Mouse (Mus musculus) kidney, embryonic 15.5 days (tissue): ENCODE measurements around the gene Asnsd1. TPM values are rescaled to one million over a fixed set of nuclear protein-coding genes. Genes with fewer than 3 reads are reported as not detected.
A peak's percentile ranks its signal among the peaks of the same experiment; 100 is the strongest.
"Not testable (repeated sequence)": the region's sequence is repeated elsewhere in the genome, so short reads cannot be mapped to it uniquely, and the experiment has no call there.

Experiments
- ATAC-seq: fragments of 200-750 bp; cut with Nextera tagmentation; replicated peaks from 2 replicates; pipeline ENCODE4 v1.8.0; 2017; ENCODE audit warnings: moderate TSS enrichment; ENCODE audit not compliant: low FRiP score
- H3K27ac ChIP-seq: fragments of 300-500 bp; sonication (generic); 2 replicates; pipeline ENCODE4 v1.5.1; 2015; ENCODE audit warnings: mild to moderate bottlenecking, inconsistent platforms
- H3K27me3 ChIP-seq: fragments of 300-500 bp; sonication (generic); 2 replicates; pipeline ENCODE4 v1.6.1; 2015; ENCODE audit warnings: inconsistent platforms
- H3K36me3 ChIP-seq: fragments of 300-500 bp; sonication (generic); 2 replicates; pipeline ENCODE4 v1.6.1; 2015; ENCODE audit warnings: inconsistent platforms
- H3K4me1 ChIP-seq: fragments of 300-500 bp; sonication (generic); 2 replicates; pipeline ENCODE4 v1.6.1; 2015; ENCODE audit warnings: inconsistent platforms
- H3K4me2 ChIP-seq: fragments of 300-500 bp; sonication (generic); 2 replicates; pipeline ENCODE4 v1.6.1; 2015; ENCODE audit warnings: moderate library complexity, mild to moderate bottlenecking, inconsistent platforms
- H3K4me3 ChIP-seq: fragments of 300-500 bp; sonication (generic); replicated peaks from 2 replicates; pipeline ENCODE4 v1.5.1; 2015; ENCODE audit warnings: mild to moderate bottlenecking, inconsistent platforms
- H3K9ac ChIP-seq: fragments of 300-500 bp; sonication (generic); 2 replicates; pipeline ENCODE4 v1.6.1; 2015; ENCODE audit warnings: mild to moderate bottlenecking, inconsistent platforms
- H3K9me3 ChIP-seq: fragments of 300-500 bp; sonication (generic); replicated peaks from 2 replicates; pipeline ENCODE4 v1.6.1; 2016; ENCODE audit warnings: inconsistent platforms
- WGBS: fragments of 180-500 bp; shearing (Covaris S2); methylation state at CpG from one replicate; pipeline ENCODE4 v1.1.7; 2015; ENCODE audit warnings: mixed read lengths; 5-methylcytosine and 5-hydroxymethylcytosine counted together
- polyA plus RNA-seq: library from polyadenylated mRNA; unstranded; fragments of >200 nt; fragmentation: Nextera tagmentation; extraction: Ambion mirVana; gene quantifications from 2 replicates; pipeline ENCODE4 v1.2.1, GENCODE M21; 2015

Gene Asnsd1
- 69.5 and 70.4 TPM in 2 replicates for polyA plus RNA-seq

GRCm38 (mm10) chr1:53352327-53353261 lies at the start of gene Asnsd1, which contains the start of the genes Asdurf and Gm28551:
Asnsd1 (minus strand) TSS chr1:53352752.
Asdurf (minus strand) TSS chr1:53352619.
Gm28551 (minus strand) TSS chr1:53352667.
- Histone ChIP-seq H3K36me3 (peaks cover 25% of the 10 kb centered on the region), H3K4me3 (peak within 1 kb of the TSS; percentile 92), H3K4me2 (peak within 1 kb of the TSS; percentile 54), H3K9me3 (no peaks in the 10 kb centered on the region), H3K27ac (peak within 1 kb of the TSS; percentile 91), H3K4me1 (peaks cover 6% of the 10 kb centered on the region), H3K9ac (peak within 1 kb of the TSS; percentile 96), H3K27me3 (no peaks in the 10 kb centered on the region)
- WGBS: 0% methylated on average over 43 of the region's 44 CpGs
- peak; percentile 100 for ATAC-seq

DNA sequence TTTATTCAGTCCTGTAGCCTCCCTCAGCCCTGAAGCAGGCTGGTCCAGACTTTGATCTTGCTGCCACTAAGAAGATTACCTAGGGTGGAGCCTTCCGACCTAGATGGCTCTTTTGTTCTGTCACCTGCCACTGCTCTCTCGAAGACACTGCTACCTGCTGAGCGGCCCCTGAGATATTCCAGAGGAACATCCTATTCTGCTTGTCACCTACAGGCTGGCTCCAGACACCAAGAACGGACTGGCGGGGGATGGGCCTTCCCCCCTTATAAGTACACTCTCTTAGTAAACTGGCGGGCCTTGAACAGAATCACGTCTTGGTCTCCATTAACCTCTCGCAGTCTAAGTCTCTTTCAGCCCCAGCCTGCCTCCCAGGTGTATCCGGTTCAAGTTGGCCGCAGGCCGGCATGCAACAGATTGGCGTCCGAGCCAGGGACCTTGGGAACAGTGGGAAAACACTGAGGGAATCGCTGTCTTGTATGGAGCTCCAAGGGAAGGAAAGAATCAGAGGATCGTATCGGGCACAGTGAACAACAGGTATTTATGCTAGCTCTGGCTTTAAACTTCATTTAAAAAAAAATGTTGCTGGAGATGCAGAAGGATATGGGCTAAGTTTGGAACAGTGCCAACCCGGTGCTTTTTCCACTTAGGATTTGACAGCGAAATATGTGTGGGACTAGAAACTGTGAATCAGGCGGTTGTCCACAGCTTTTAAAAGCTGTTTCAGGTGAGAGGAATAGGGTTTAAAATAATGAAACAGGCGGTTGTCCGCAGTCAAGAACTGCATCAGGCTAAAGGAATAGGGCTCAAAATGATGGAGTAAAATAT lies 41.6 kb upstream of the Asnsd1 start:
- not testable (repeated sequence) for H3K36me3 ChIP-seq, H3K9me3 ChIP-seq, H3K27ac ChIP-seq, ATAC-seq, H3K9ac ChIP-seq, H3K4me1 ChIP-seq, H3K4me3 ChIP-seq, H3K27me3 ChIP-seq
- peak overlapping the region; percentile 43 for H3K4me2 ChIP-seq
- 30% methylated on average over 21 of the region's 21 CpGs for WGBS

- 0 out of 2 replicates have a peak, but pooled peaks have one; percentile 22 for ATAC-seq
- Histone ChIP-seq H3K27ac (no peak overlapping the region), H3K4me3 (no peak overlapping the region), H3K27me3 (no peaks in the 10 kb centered on the region), H3K9ac (no peak overlapping the region), H3K4me2 (no peak overlapping the region), H3K4me1 (no peaks in the 10 kb centered on the region), H3K36me3 (no peaks in the 10 kb centered on the region), H3K9me3 (peaks cover 10% of the 10 kb centered on the region)
- 95% methylated on average over 11 of the region's 14 CpGs for WGBS
These were observed 36.2 kb upstream of the Asnsd1 start for GRCm38 (mm10) chr1:53388762-53389161.

GRCm38 (mm10) chr1:53384085-53384688 lies 31.6 kb upstream of the Asnsd1 start:
- WGBS: 68% methylated on average over 6 of the region's 6 CpGs
- ATAC-seq: no peak

GRCm38 (mm10) chr1:53377731-53378130 lies 25.2 kb upstream of the Asnsd1 start:
- Histone ChIP-seq H3K9ac (no peak overlapping the region), H3K27me3 (no peaks in the 10 kb centered on the region), H3K9me3 (no peaks in the 10 kb centered on the region), H3K36me3 (no peaks in the 10 kb centered on the region), H3K4me1 (no peaks in the 10 kb centered on the region), H3K4me3 (no peak overlapping the region), H3K4me2 (no peak overlapping the region), H3K27ac (no peak overlapping the region)
- WGBS: 80% methylated on average over 3 of the region's 3 CpGs
- no peak for ATAC-seq

More at GRCm38 (mm10) chr1:53384085-53384688, 31.6 kb upstream of the Asnsd1 start:
- H3K27ac ChIP-seq: no peak overlapping the region
- no peak overlapping the region for H3K9ac ChIP-seq
- no peaks in the 10 kb centered on the region for H3K27me3 ChIP-seq
- H3K4me1 ChIP-seq: no peaks in the 10 kb centered on the region
- no peak overlapping the region for H3K4me2 ChIP-seq
- H3K36me3 ChIP-seq: no peaks in the 10 kb centered on the region
- peaks cover 2% of the 10 kb centered on the region; the same call in 1 of the 2 replicates for H3K9me3 ChIP-seq
- H3K4me3 ChIP-seq: no peak overlapping the region

GRCm38 (mm10) chr1:53375965-53376364 lies 23.4 kb upstream of the Asnsd1 start:
- not testable (repeated sequence) for H3K9me3 ChIP-seq, H3K27ac ChIP-seq, H3K4me1 ChIP-seq, H3K4me3 ChIP-seq, ATAC-seq, H3K4me2 ChIP-seq, H3K36me3 ChIP-seq, H3K9ac ChIP-seq, H3K27me3 ChIP-seq
- WGBS: 76% methylated on average over 2 of the region's 2 CpGs

- H3K9ac ChIP-seq: no peak overlapping the region
- no peaks in the 10 kb centered on the region for H3K36me3 ChIP-seq
- no peak overlapping the region for H3K4me2 ChIP-seq
- H3K27me3 ChIP-seq: no peaks in the 10 kb centered on the region
- H3K27ac ChIP-seq: no peak overlapping the region
- no peaks in the 10 kb centered on the region for H3K4me1 ChIP-seq
- H3K9me3 ChIP-seq: no peaks in the 10 kb centered on the region
- no peak for ATAC-seq
- no peak overlapping the region for H3K4me3 ChIP-seq
These were observed 6.4 kb upstream of the Asnsd1 start for GRCm38 (mm10) chr1:53358988-53359387.

DNA sequence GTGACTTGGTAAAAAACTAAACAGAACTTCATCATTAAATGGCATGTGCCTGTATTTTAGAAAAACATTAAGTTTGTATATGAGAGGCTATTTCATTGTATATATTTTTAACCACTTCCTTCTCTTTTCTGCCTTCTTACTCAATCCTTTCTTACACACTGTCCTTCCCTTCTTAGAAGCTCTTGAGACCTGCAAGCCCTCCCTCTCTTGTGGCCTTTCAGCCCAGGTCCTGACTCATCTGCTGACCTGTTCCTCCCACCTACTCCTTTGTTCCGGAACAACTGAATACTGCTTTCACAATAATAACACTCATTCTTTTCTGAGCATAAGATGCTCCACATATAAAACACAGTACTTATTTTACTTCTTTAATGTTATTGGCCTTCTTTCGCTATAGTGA lies 11.5 kb downstream of the Asnsd1 start:
- no peak overlapping the region for H3K4me3 ChIP-seq
- no peak overlapping the region for H3K9ac ChIP-seq
- no peak overlapping the region for H3K27ac ChIP-seq
- ATAC-seq: no peak
- H3K9me3 ChIP-seq: 0 out of 2 replicates have a peak, but pooled peaks cover 13% of the 10 kb centered on the region
- peaks cover 51% of the 10 kb centered on the region for H3K36me3 ChIP-seq
- no peak overlapping the region for H3K4me2 ChIP-seq
- 92% methylated on average over 2 of the region's 2 CpGs for WGBS
- H3K27me3 ChIP-seq: no peaks in the 10 kb centered on the region
- H3K4me1 ChIP-seq: no peaks in the 10 kb centered on the region

DNA sequence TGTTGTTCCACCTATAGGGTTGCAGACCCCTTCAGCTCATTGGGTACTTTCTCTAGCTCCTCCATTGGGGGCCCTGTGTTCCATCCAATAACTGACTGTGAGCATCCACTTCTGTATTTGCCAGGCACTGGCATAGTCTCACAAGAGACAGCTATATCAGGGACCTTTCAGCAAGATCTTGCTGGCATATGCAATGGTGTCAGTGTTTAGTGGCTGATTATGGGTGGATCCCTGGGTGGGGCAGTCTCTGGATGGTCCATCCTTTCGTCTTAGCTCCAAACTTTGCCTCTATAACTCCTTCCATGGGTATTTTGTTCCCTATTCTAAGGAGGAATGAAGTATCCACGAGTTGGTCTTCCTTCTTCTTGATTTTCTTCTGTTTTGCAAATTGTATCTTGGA lies 15.1 kb downstream of the Asnsd1 start:
- peaks cover 22% of the 10 kb centered on the region for H3K36me3 ChIP-seq
- not testable (repeated sequence) for H3K27ac ChIP-seq, H3K4me3 ChIP-seq, ATAC-seq, H3K4me2 ChIP-seq, H3K9ac ChIP-seq, H3K4me1 ChIP-seq, H3K27me3 ChIP-seq
- WGBS: 78% methylated on average over 2 of the region's 2 CpGs
- peaks cover 13% of the 10 kb centered on the region; the same call in 1 of the 2 replicates for H3K9me3 ChIP-seq

GRCm38 (mm10) chr1:53335465-53335864 lies 17.1 kb downstream of the Asnsd1 start:
- ATAC-seq: no peak
- Histone ChIP-seq H3K4me1 (no peaks in the 10 kb centered on the region), H3K27me3 (no peaks in the 10 kb centered on the region), H3K4me2 (no peak overlapping the region), H3K36me3 (peaks cover 3% of the 10 kb centered on the region), H3K4me3 (no peak overlapping the region), H3K9ac (no peak overlapping the region), H3K9me3 (no peaks in the 10 kb centered on the region; the same call in 1 of the 2 replicates), H3K27ac (no peak overlapping the region)

DNA sequence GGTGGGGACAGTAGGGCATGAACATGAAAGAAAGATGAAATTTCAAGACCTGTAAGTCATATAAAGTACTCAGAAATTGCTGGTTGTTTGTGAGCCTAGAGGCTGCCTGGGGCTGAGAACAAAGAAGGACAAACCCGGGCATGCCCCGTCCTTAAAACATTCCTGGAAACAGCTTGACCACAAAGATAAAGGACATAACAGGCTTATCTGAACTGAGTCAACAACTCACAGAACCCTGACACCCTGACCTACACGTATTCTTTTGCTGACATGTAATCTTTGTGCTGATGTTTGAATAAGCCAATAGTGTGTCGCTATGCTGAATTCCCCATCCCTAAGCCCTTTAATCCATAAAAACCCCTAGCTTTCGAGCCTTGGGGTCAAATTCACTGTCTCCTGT lies 19.0 kb downstream of the Asnsd1 start:
- H3K36me3 ChIP-seq, H3K27ac ChIP-seq, ATAC-seq, H3K4me3 ChIP-seq, H3K27me3 ChIP-seq, H3K9me3 ChIP-seq, H3K4me1 ChIP-seq, H3K9ac ChIP-seq, H3K4me2 ChIP-seq: not testable (repeated sequence)
- 83% methylated on average over 5 of the region's 5 CpGs for WGBS
